Mouse (Mus musculus) liver, embryonic 14.5 days (tissue): ENCODE data around the gene Baiap2.

ENCODE experiments used
- CTCF ChIP-seq: IDR thresholded peaks from 2 replicates; pipeline ENCODE4 v1.5.1; 2016; ENCODE audit warnings: antibody characterized with exemption, low read depth, control low read depth
- EP300 ChIP-seq: IDR thresholded peaks from 2 replicates; pipeline ENCODE4 v1.6.1; 2016; ENCODE audit warnings: antibody characterized with exemption, low read depth

GRCm38 (mm10) chr11:119965053-119965452, 22.5 kb downstream of the Baiap2 start:
- TF ChIP-seq CTCF = no peak
- no peak for TF ChIP-seq EP300
